Mouse (Mus musculus) heart, embryonic 16.5 days (tissue): ENCODE data around the gene Nol9. TPM values are rescaled to one million over a fixed set of nuclear protein-coding genes. Genes with fewer than 3 reads are reported as not detected.

ENCODE experiments used
- ATAC-seq: fragments of 200-750 bp; cut with Nextera tagmentation; replicated peaks from 2 replicates; pipeline ENCODE4 v1.8.0; 2017; ENCODE audit warnings: moderate number of reproducible peaks; ENCODE audit not compliant: insufficient read depth, low FRiP score; ENCODE audit errors: extremely low read depth
- H3K27ac ChIP-seq: fragments of 300-500 bp; sonication (generic); 2 replicates; pipeline ENCODE4 v1.5.1; 2014; ENCODE audit warnings: mild to moderate bottlenecking, low read length, control low read depth, moderate library complexity
- H3K27me3 ChIP-seq: fragments of 300-500 bp; sonication (generic); 2 replicates; pipeline ENCODE4 v1.6.1; 2014; ENCODE audit warnings: low read length, mixed read lengths; ENCODE audit not compliant: control insufficient read depth, insufficient read depth
- H3K36me3 ChIP-seq: fragments of 300-500 bp; sonication (generic); 2 replicates; pipeline ENCODE4 v1.6.1; 2014; ENCODE audit not compliant: control insufficient read depth, insufficient read depth
- H3K4me1 ChIP-seq: fragments of 300-500 bp; sonication (generic); 2 replicates; pipeline ENCODE4 v1.6.1; 2014; ENCODE audit warnings: low read length, mixed read lengths; ENCODE audit not compliant: control insufficient read depth, insufficient read depth
- H3K4me2 ChIP-seq: fragments of 300-500 bp; sonication (generic); 2 replicates; pipeline ENCODE4 v1.6.1; 2014; ENCODE audit warnings: low read depth, mild to moderate bottlenecking, control low read depth, low read length
- H3K4me3 ChIP-seq: fragments of 300-500 bp; sonication (generic); 2 replicates; pipeline ENCODE4 v1.5.1; 2014; ENCODE audit warnings: mild to moderate bottlenecking, control low read depth, low read length
- H3K9ac ChIP-seq: fragments of 300-500 bp; sonication (generic); 2 replicates; pipeline ENCODE4 v1.6.1; 2014; ENCODE audit warnings: low read length, control low read depth
- H3K9me3 ChIP-seq: fragments of 300-500 bp; sonication (generic); replicated peaks from 2 replicates; pipeline ENCODE4 v1.6.1; 2016; ENCODE audit warnings: low read length; ENCODE audit not compliant: control insufficient read depth
- WGBS: fragments of 180-500 bp; shearing (Covaris S2); extraction: QIAGEN DNeasy Blood & Tissue Kit; methylation state at CpG from one replicate; pipeline ENCODE4 v1.1.7; 2014; 5-methylcytosine and 5-hydroxymethylcytosine counted together
- polyA plus RNA-seq: library from polyadenylated mRNA; unstranded; fragments of >200 nt; fragmentation: Nextera tagmentation; extraction: Ambion mirVana; gene quantifications from 2 replicates; pipeline ENCODE4 v1.2.1, GENCODE M21; 2015

Nol9 gene
- polyA plus RNA-seq, 1 experiment from 2014 or later = 17.1 TPM

DNA sequence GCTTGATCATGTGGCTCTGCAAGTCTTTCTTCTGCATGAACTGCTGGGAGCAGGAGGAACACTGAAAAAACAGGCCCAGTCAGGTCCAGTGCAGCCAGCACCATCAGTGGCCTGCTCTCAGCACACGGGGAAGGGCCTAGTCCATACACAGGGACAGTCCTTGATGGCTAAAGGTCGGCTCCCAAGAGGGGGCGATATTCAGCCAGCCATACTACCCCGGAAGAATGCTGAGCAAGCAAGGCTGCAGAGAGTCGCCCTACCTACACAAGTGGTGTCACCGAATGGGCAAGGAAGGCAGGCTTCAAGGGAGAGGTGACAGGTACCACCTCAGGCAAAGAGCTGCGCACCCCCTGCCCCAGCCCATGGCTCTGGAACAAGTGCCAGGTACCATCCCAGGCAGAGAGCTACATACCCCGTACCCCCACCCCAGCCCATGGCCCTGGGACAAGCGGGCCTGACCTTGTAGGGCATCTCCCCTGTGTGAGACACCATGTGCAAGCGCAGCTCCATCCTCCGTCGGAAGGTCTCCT lies 17.5 kb upstream of the Nol9 start:
- 78% methylated on average over 12 of the region's 12 CpGs for WGBS
- ATAC-seq = no peak
- Histone ChIP-seq H3K27ac (no peak overlapping the region), H3K9ac (no peak overlapping the region), H3K36me3 (peaks cover 39% of the 10 kb centered on the region), H3K9me3 (no peaks in the 10 kb centered on the region), H3K27me3 (no peaks in the 10 kb centered on the region), H3K4me3 (no peak overlapping the region), H3K4me2 (no peak overlapping the region), H3K4me1 (peaks cover 13% of the 10 kb centered on the region)

DNA sequence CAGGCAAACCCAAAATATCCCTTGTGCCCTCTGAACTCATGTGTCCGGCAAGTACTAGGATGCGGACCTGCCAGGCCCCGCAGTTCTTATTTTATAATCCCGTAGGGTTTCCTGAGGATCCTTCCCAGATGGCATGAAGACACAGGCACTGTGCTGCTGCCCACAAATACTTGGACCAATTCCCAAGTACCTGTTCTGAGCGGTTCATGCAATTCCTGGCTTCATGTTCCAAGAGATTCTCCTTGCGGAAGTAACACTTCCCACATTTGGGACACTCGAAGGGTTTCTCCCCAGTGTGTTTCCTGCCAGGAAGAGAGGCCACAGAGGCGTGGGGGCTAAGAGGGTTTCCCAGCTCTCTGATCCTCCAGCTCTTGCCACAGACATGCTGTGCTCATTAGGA lies 16.6 kb upstream of the Nol9 start:
- H3K36me3 ChIP-seq = peaks cover 36% of the 10 kb centered on the region
- WGBS = 74% methylated on average over 8 of the region's 8 CpGs

DNA sequence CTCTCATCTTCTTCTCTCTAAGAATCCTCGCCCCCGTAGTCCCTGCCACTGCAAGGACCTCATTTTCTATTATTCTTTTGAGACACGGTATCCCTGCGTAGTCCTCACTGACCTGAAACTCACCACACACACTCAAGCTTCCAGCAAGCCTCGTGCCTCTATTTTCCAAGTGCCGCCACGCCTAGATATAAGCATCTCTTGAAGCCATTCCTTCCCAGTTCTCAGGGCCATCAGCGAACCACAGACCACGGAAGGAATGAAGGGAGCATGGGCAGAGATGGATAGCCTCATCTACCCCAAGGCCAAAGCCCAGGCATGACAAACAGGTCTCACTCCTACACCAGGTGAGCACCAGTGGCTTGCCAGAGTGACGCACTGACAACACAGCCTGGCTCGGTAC lies 14.6 kb upstream of the Nol9 start:
- Histone ChIP-seq H3K4me2 (no peak overlapping the region), H3K36me3 (peaks cover 28% of the 10 kb centered on the region), H3K4me3 (no peak overlapping the region), H3K9me3 (no peaks in the 10 kb centered on the region), H3K9ac (no peak overlapping the region), H3K27ac (no peak overlapping the region), H3K4me1 (peaks cover 27% of the 10 kb centered on the region), H3K27me3 (no peaks in the 10 kb centered on the region)
- 86% methylated on average over 11 of the region's 11 CpGs for WGBS
- no peak for ATAC-seq

More for the DNA sequence above, 16.6 kb upstream of the Nol9 start:
- no peak overlapping the region for H3K27ac ChIP-seq
- peaks cover 16% of the 10 kb centered on the region for H3K4me1 ChIP-seq
- no peaks in the 10 kb centered on the region for H3K27me3 ChIP-seq
- no peak overlapping the region for H3K9ac ChIP-seq
- ATAC-seq = no peak
- no peak overlapping the region for H3K4me3 ChIP-seq
- H3K9me3 ChIP-seq = no peaks in the 10 kb centered on the region
- H3K4me2 ChIP-seq = no peak overlapping the region

DNA sequence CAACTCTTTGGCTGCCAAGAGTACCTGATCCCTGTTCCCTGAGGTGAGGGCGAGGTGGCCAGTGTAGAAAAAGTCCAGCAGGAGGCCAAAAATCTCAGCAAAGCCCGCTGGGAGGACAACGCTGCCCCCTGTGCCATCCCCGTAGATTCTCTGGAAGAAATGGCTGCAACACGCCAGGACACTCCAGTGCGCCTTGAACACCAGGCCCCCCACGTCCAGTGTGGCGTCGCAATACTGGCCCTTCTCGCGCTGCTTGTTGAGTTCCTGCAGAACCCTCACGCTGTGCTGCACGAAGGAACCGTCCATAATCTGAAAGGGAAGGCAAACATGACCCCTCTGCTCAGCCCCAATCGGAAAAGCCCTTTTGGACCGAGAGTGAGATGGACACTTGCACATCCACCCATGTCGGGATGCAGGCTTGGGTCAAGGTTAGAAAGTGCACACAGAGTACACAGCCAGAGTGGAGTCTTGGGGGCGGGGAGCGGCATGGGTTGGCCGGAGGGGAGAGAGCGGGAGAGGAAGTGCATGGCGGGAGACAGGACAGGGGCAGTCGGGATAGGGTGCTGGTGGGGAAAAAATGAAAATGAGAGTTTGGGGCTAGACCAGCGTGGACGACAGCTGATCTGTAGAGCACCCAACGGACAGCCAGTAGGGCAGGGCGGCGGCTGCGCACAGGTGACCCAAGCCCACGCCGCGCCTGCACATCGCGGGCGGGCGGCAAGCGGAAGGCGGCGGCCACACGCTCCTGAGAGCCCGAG lies 12.2 kb upstream of the Nol9 start:
- Histone ChIP-seq H3K4me3 (peak overlapping the region; percentile 78), H3K9me3 (no peaks in the 10 kb centered on the region), H3K4me2 (peak overlapping the region; percentile 99), H3K27ac (peak overlapping the region; percentile 66), H3K4me1 (peaks cover 27% of the 10 kb centered on the region), H3K9ac (peak overlapping the region; percentile 78), H3K36me3 (peaks cover 12% of the 10 kb centered on the region), H3K27me3 (0 out of 2 replicates have a peak, but pooled peaks cover 4% of the 10 kb centered on the region)
- 2% methylated on average over 41 of the region's 41 CpGs for WGBS
- peak; percentile 68 for ATAC-seq

DNA sequence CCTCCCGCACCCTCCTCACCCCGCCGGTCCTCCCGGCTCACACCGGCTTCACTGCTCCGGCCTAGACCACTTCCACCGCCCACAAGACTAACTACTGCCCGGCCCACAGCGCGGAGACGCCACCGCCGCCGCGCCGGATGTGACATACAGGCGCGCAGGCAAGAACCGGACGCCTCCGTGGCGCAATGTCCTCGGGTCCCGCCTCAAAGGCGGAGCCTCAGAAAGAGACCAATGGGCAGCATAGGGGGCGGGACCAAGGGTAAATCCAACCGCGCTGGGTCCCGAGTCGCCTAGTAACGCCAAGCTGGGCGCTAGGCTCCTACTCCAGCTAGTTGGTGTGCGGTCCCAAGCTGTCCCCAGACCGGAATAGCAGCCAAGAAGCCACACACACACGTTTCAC lies 11.6 kb upstream of the Nol9 start, which contains the start of gene Zbtb48:
Gene Zbtb48 (minus strand): TSS at position 148 of the 400 bp plus-strand sequence.
- H3K4me3 ChIP-seq = peak within 1 kb of the TSS; percentile 78
- H3K9me3 ChIP-seq = no peaks in the 10 kb centered on the region
- peak within 1 kb of the TSS; percentile 78 for H3K9ac ChIP-seq
- H3K27me3 ChIP-seq = 0 out of 2 replicates have a peak, but pooled peaks cover 4% of the 10 kb centered on the region
- peak within 1 kb of the TSS; percentile 66 for H3K27ac ChIP-seq
- WGBS = under 1% methylated on average over 35 of the region's 35 CpGs
- ATAC-seq = peak; percentile 96
- peaks cover 6% of the 10 kb centered on the region for H3K36me3 ChIP-seq
- H3K4me1 ChIP-seq = peaks cover 27% of the 10 kb centered on the region
- peak within 1 kb of the TSS; percentile 99 for H3K4me2 ChIP-seq

DNA sequence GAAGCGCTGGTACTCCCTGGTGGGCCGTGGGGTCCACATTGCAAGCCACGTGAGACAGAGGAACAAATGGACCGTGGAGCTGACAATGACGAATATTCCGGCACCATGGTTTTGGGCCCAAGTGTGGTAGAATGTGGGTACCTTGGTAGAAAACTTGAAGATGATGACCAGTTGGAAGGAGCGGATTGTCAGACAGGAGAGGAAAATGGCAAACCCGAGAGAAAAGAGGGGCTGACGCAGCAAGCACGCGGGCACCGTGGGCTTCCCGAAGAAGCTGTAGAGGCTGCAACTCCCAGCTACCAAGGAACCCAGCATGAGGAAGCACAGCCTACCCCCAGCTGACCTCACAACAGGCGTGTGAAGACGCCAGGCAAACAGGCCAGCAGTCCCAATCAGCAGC lies 10.7 kb upstream of the Nol9 start:
- no peaks in the 10 kb centered on the region for H3K36me3 ChIP-seq
- H3K27me3 ChIP-seq = 0 out of 2 replicates have a peak, but pooled peaks cover 4% of the 10 kb centered on the region
- WGBS = 54% methylated on average over 15 of the region's 15 CpGs
- ATAC-seq = no peak
- H3K4me1 ChIP-seq = peaks cover 27% of the 10 kb centered on the region
- H3K27ac ChIP-seq = no peak overlapping the region; the same call in 1 of the 2 replicates
- H3K4me2 ChIP-seq = peak overlapping the region; percentile 99
- peak overlapping the region; percentile 78; the same call in 1 of the 2 replicates for H3K4me3 ChIP-seq
- no peaks in the 10 kb centered on the region for H3K9me3 ChIP-seq
- H3K9ac ChIP-seq = no peak overlapping the region; the same call in 1 of the 2 replicates

DNA sequence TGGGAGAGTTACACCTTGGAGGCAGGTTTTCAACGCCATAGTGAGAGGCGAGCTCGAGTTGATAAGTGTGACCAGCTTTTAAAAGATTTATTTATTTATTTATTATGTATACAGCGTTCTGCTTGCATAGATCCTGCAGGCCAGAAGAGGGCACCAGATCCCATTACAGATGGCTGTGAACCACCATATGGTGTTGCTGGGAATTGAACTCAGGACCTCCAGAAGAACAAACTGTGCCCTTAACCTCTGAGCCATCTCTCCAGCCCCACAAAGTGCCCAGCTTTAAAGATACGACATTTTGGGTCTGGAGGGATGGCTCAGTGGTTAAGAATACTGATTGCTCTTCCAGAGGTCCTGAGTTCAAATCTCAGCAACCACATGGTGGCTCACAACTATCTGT lies 10.0 kb upstream of the Nol9 start:
- 29% methylated on average over 5 of the region's 5 CpGs for WGBS

DNA sequence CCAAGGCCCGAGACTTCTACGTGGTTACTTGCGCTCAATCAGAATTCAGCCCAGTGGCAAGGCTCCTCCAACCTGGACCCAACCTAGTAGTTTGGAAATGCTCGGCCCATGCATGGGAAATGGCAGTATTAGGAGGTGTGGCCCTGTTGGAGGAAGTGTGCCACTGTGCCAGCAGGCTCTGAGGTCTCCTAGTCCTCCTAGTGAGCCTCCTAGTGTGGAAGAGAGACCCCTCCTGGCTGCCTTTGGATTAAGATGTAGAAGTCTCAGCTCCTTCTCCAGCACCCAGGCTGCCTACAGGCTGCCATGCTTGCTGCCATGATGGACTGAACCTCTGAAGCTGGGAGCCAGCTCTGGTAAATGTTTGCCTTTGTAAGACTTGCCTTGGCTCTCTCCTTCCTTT lies 9.1 kb upstream of the Nol9 start:
- no peak for ATAC-seq
- Histone ChIP-seq H3K4me2 (no peak overlapping the region), H3K9me3 (no peaks in the 10 kb centered on the region), H3K36me3 (no peaks in the 10 kb centered on the region), H3K4me3 (no peak overlapping the region), H3K27me3 (0 out of 2 replicates have a peak, but pooled peaks cover 4% of the 10 kb centered on the region), H3K9ac (peak overlapping the region; percentile 27; the same call in 1 of the 2 replicates), H3K27ac (no peak overlapping the region), H3K4me1 (peaks cover 27% of the 10 kb centered on the region)
- WGBS = 69% methylated on average over 4 of the region's 4 CpGs

More for the DNA sequence above, 10.0 kb upstream of the Nol9 start:
- H3K27me3 ChIP-seq = 0 out of 2 replicates have a peak, but pooled peaks cover 4% of the 10 kb centered on the region
- no peak overlapping the region for H3K4me2 ChIP-seq
- H3K36me3 ChIP-seq = no peaks in the 10 kb centered on the region
- H3K27ac ChIP-seq = no peak overlapping the region
- H3K9me3 ChIP-seq = no peaks in the 10 kb centered on the region
- ATAC-seq = no peak
- H3K9ac ChIP-seq = no peak overlapping the region
- H3K4me3 ChIP-seq = no peak overlapping the region
- peaks cover 27% of the 10 kb centered on the region for H3K4me1 ChIP-seq

DNA sequence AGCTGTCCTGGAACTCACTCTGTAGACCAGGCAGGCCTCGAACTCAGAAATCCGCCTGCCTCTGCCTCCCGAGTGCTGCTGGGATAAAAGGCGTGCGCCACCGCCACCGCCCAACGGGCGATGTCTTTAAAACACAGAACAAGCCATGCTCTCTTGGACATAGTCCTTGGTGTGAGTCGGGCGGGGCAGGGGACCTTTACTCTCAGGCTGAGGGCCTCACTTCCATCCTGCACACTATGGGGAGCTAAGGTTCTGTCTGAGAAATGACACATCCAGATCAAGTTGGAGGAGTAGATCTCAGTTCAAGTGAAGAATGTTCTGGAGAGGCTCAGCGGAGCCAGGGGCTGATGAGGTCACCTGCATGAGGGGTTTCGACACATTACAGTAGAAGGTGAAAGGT lies 6.2 kb upstream of the Nol9 start:
- Histone ChIP-seq H3K4me1 (peaks cover 9% of the 10 kb centered on the region), H3K36me3 (no peaks in the 10 kb centered on the region), H3K9ac (no peak overlapping the region), H3K4me2 (no peak overlapping the region), H3K27me3 (0 out of 2 replicates have a peak, but pooled peaks cover 4% of the 10 kb centered on the region), H3K4me3 (no peak overlapping the region), H3K9me3 (no peaks in the 10 kb centered on the region), H3K27ac (no peak overlapping the region)
- no peak for ATAC-seq
- WGBS = 85% methylated on average over 13 of the region's 13 CpGs
